Mouse (Mus musculus) left cerebral cortex, postnatal 25 days (tissue): Measurements from ENCODE around the gene Irf2. TPM values are rescaled to one million over a fixed set of nuclear protein-coding genes. Genes with fewer than 3 reads are reported as not detected.
A peak's percentile ranks its signal among the peaks of the same experiment; 100 is the strongest.

Experiments
- DNase-seq, 2 experiments: peaks; one replicate each; pipeline ENCODE4 v3.0.0; 2022; ENCODE audit warnings: low spot score in 2 of 2, mixed read lengths in 1 of 2
- intact Hi-C: fragments of 180-260 bp; cut with DNase I; formaldehyde crosslinking; loops from one replicate; pipeline ENCODE4 v1.15.1; 2025
- total RNA-seq, 2 experiments: library from RNA; stranded (reverse); gene quantifications; 2 replicates each; pipeline ENCODE4 v1.2.3; 2021

The Irf2 gene
- total RNA-seq, 2 experiments from 2014 or later, result 52.0 to 58.4 TPM

- peak in 1 of 2 experiments; percentile 29 for DNase-seq
- intact Hi-C loops, result loop anchor here (5.0 kb wide), 1 partner anchor 37 kb away; no protein-coding TSS in a partner anchor
Observed at GRCm38 (mm10) chr8:46850258-46850897, 110.8 kb downstream of the Irf2 start.

GRCm38 (mm10) chr8:46851560-46851959, 112.0 kb downstream of the Irf2 start:
- intact Hi-C loops, result loop anchor here (5.0 kb wide), 1 partner anchor 36 kb away; no protein-coding TSS in a partner anchor
- DNase-seq, result peak in 1 of 2 experiments; percentile 15

- DNase-seq, result peak; percentile 31 to 47
- intact Hi-C loops, result loop anchor here (5.0 kb wide), 1 partner anchor 35 kb away; no protein-coding TSS in a partner anchor
Observed at GRCm38 (mm10) chr8:46852377-46852776, 112.8 kb downstream of the Irf2 start.

- intact Hi-C loops, result no loop called here
- no peak for DNase-seq
Observed at GRCm38 (mm10) chr8:46859164-46859846, 119.8 kb downstream of the Irf2 start.

GRCm38 (mm10) chr8:46859847-46860167, 120.3 kb downstream of the Irf2 start:
- intact Hi-C loops, result no loop called here
- DNase-seq, result no peak

- DNase-seq, result no peak
- intact Hi-C loops, result no loop called here
Observed at GRCm38 (mm10) chr8:46862508-46862907, 123.0 kb downstream of the Irf2 start.

GRCm38 (mm10) chr8:46865428-46865827, 125.9 kb downstream of the Irf2 start:
- intact Hi-C loops, result no loop called here
- DNase-seq, result no peak

- intact Hi-C loops, result no loop called here
- DNase-seq, result peak in 1 of 2 experiments; percentile 22
Observed at GRCm38 (mm10) chr8:46867440-46867839, 127.9 kb downstream of the Irf2 start.

GRCm38 (mm10) chr8:46868346-46869065, 129.0 kb downstream of the Irf2 start:
- peak in 1 of 2 experiments; percentile 66 for DNase-seq
- intact Hi-C loops, result no loop called here

GRCm38 (mm10) chr8:46869521-46869925, 130.0 kb downstream of the Irf2 start:
- intact Hi-C loops, result no loop called here
- no peak for DNase-seq

- intact Hi-C loops, result no loop called here
- DNase-seq, result no peak
Observed at GRCm38 (mm10) chr8:46871086-46871485, 131.6 kb downstream of the Irf2 start.

- no peak for DNase-seq
- intact Hi-C loops, result no loop called here
Observed at GRCm38 (mm10) chr8:46875615-46876293, 136.2 kb downstream of the Irf2 start.

- intact Hi-C loops, result no loop called here
- no peak for DNase-seq
Observed at GRCm38 (mm10) chr8:46881348-46881747, 141.8 kb downstream of the Irf2 start.

GRCm38 (mm10) chr8:46881755-46882419, 142.4 kb downstream of the Irf2 start:
- DNase-seq, result no peak
- intact Hi-C loops, result no loop called here

GRCm38 (mm10) chr8:46882743-46883142, 143.2 kb downstream of the Irf2 start:
- intact Hi-C loops, result no loop called here
- DNase-seq, result no peak

- intact Hi-C loops, result no loop called here
- DNase-seq, result no peak
Observed at GRCm38 (mm10) chr8:46883232-46884000, 143.9 kb downstream of the Irf2 start.

GRCm38 (mm10) chr8:46885786-46886185, 146.3 kb downstream of the Irf2 start:
- no peak for DNase-seq
- intact Hi-C loops, result loop anchor here (5.0 kb wide), 1 partner anchor 33 kb away; no protein-coding TSS in a partner anchor

- intact Hi-C loops, result loop anchor here (5.0 kb wide), 1 partner anchor 34 kb away; no protein-coding TSS in a partner anchor
Observed at GRCm38 (mm10) chr8:46886216-46886615, 146.7 kb downstream of the Irf2 start.

GRCm38 (mm10) chr8:46887396-46887795, 147.9 kb downstream of the Irf2 start:
- DNase-seq, result no peak
- intact Hi-C loops, result loop anchor here (5.0 kb wide), 1 partner anchor 35 kb away; no protein-coding TSS in a partner anchor

More at GRCm38 (mm10) chr8:46886216-46886615, 146.7 kb downstream of the Irf2 start:
- DNase-seq, result no peak
